Comparison of ENCODE assay signal across 8 mouse cellular contexts in the genomic region with DNA sequence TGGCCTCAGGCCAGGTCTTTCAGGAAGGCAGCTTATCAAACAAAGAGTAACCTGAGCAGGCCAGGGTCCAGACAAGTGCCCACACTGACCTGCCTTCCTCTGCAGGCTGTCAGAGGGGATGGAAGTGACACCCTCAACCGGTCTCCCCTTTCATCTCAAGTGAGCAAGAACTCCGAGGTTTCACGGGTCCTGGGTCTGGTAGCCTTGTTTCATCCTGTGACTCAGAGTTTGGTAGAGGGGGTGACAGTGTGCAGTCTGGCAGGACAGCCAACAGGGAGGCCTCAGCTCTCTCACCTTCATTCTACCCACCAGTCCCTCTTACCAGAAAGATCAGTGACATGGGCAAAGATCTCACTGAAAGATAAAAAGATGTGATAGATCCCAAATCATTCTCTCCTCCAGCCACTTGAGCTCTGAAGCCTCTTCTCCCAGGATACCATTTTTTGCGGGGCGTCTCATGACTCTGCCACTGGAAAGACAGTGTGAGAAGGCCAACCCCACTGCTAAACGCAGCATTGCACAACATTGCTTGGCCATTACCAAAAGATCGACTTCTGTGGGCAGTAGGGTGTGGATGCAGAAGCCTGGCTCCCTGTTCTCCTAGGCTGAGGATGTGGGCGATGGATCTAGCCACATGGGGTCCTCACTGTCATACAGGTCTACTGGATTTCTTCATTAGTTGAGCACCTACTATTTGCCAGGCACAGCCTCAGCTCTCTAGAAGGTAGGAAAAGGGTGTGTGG. TPM values are rescaled to one million over a fixed set of nuclear protein-coding genes. Genes with fewer than 3 reads are reported as not detected.
DNase-seq lines count a peak whose midpoint lies in the region; ATAC-seq and TF ChIP-seq lines count a peak whose summit lies in the region.

A gene (plus strand): TSS at position 571 of the 743 bp plus-strand sequence.

- H3K4me1 ChIP-seq in liver, adult 2 months (ENCODE audit: control insufficient read depth, insufficient read depth, low read length) = peaks cover 18% of the 10 kb centered on the region
- H3K4me1 ChIP-seq in embryonic facial prominence, embryonic 13.5 days = peaks cover 18% of the 10 kb centered on the region
- H3K4me1 ChIP-seq in intestine, postnatal 0 days (replicated peaks; ENCODE audit: control insufficient read depth, insufficient read depth, low read length) = peaks cover 9% of the 10 kb centered on the region
- H3K4me1 ChIP-seq in neural tube, embryonic 15.5 days = peaks cover 19% of the 10 kb centered on the region

- H3K4me2 ChIP-seq in embryonic facial prominence, embryonic 13.5 days = peak within 1 kb of the TSS; percentile 89
- peak within 1 kb of the TSS; percentile 94 for H3K4me2 ChIP-seq in intestine, postnatal 0 days (replicated peaks; ENCODE audit: low read depth)
- H3K4me2 ChIP-seq in neural tube, embryonic 15.5 days = peak within 1 kb of the TSS; percentile 97

- no peak for ATAC-seq in embryonic facial prominence, embryonic 13.5 days (ENCODE audit: insufficient number of reproducible peaks, insufficient read depth, low FRiP score, low TSS enrichment, low read depth)
- no peak for ATAC-seq in intestine, postnatal 0 days
- ATAC-seq in neural tube, embryonic 15.5 days (ENCODE audit: low FRiP score) = no peak

- H3K27me3 ChIP-seq in liver, adult 2 months (ENCODE audit: control insufficient read depth, insufficient read depth, low read length) = no peaks in the 10 kb centered on the region
- H3K27me3 ChIP-seq in embryonic facial prominence, embryonic 13.5 days = peaks cover 6% of the 10 kb centered on the region; the same call in 1 of the 2 replicates
- no peaks in the 10 kb centered on the region for H3K27me3 ChIP-seq in intestine, postnatal 0 days (replicated peaks; ENCODE audit: control insufficient read depth, insufficient read depth, low read length)
- H3K27me3 ChIP-seq in neural tube, embryonic 15.5 days (replicated peaks) = peaks cover 13% of the 10 kb centered on the region

- no peaks in the 10 kb centered on the region for H3K9me3 ChIP-seq in embryonic facial prominence, embryonic 13.5 days
- no peaks in the 10 kb centered on the region for H3K9me3 ChIP-seq in intestine, postnatal 0 days (ENCODE audit: control insufficient read depth)
- no peaks in the 10 kb centered on the region for H3K9me3 ChIP-seq in neural tube, embryonic 15.5 days (replicated peaks)

- peak within 1 kb of the TSS; percentile 88 for H3K9ac ChIP-seq in liver, adult 2 months (ENCODE audit: low read depth, low read length)
- H3K9ac ChIP-seq in embryonic facial prominence, embryonic 13.5 days = peak within 1 kb of the TSS; percentile 81
- H3K9ac ChIP-seq in intestine, postnatal 0 days (ENCODE audit: low read depth, low read length) = peak within 1 kb of the TSS; percentile 92
- H3K9ac ChIP-seq in neural tube, embryonic 15.5 days (replicated peaks) = peak within 1 kb of the TSS; percentile 75

- H3K27ac ChIP-seq in liver, adult 2 months (replicated peaks; ENCODE audit: insufficient read depth, low read depth, low read length) = peak within 1 kb of the TSS; percentile 56
- H3K27ac ChIP-seq in embryonic facial prominence, embryonic 13.5 days = peak within 1 kb of the TSS; percentile 94
- peak within 1 kb of the TSS; percentile 99 for H3K27ac ChIP-seq in intestine, postnatal 0 days (ENCODE audit: low read depth, low read length)
- H3K27ac ChIP-seq in neural tube, embryonic 15.5 days (replicated peaks) = peak within 1 kb of the TSS; percentile 85

- H3K4me3 ChIP-seq in liver, adult 2 months (ENCODE audit: insufficient read depth, low read depth, low read length) = peak within 1 kb of the TSS; percentile 68
- peak within 1 kb of the TSS; percentile 74 for H3K4me3 ChIP-seq in embryonic facial prominence, embryonic 13.5 days
- H3K4me3 ChIP-seq in intestine, postnatal 0 days (ENCODE audit: low read depth, low read length) = peak within 1 kb of the TSS; percentile 85
- peak within 1 kb of the TSS; percentile 85 for H3K4me3 ChIP-seq in neural tube, embryonic 15.5 days (replicated peaks)

- H3K36me3 ChIP-seq in liver, adult 2 months (ENCODE audit: control insufficient read depth, insufficient read depth, low read length) = no peaks in the 10 kb centered on the region
- H3K36me3 ChIP-seq in embryonic facial prominence, embryonic 13.5 days = no peaks in the 10 kb centered on the region
- H3K36me3 ChIP-seq in intestine, postnatal 0 days (ENCODE audit: control insufficient read depth, insufficient read depth) = no peaks in the 10 kb centered on the region
- no peaks in the 10 kb centered on the region for H3K36me3 ChIP-seq in neural tube, embryonic 15.5 days

- peak; percentile 65 for DNase-seq in liver, adult 2 months (ENCODE audit: extremely low read depth, low read depth, low spot score)
- DNase-seq in liver = no peak
- no peak for DNase-seq in T-cell, adult 2 months (ENCODE audit: low spot score)
- no peak for DNase-seq in c-Kit-positive CD71-positive TER-119-positive erythroid progenitor cells, embryonic 14.5 days (ENCODE audit: low spot score)
- DNase-seq in left cerebral cortex, adult 8-10 months (ENCODE audit: low spot score in 2 of 2) = no peak

- H3K79me2 ChIP-seq in liver, adult 2 months (ENCODE audit: control insufficient read depth, insufficient read depth, low read length) = peaks cover 10% of the 10 kb centered on the region

- TF ChIP-seq POLR2A in liver, adult 2 months (IDR thresholded peaks at IDR 0.05; ENCODE audit: extremely low read depth, insufficient read depth, low read length) = no peak

- no peak for TF ChIP-seq CTCF in liver, adult 2 months (IDR thresholded peaks at IDR 0.05; ENCODE audit: low read depth, low read length)
- TF ChIP-seq CTCF in intestine, postnatal 0 days (IDR thresholded peaks at IDR 0.05; ENCODE audit: low read depth) = peak; percentile 38

- 36% methylated on average over 8 of the region's 8 CpGs for WGBS in liver, adult 2 months
- WGBS in embryonic facial prominence, embryonic 13.5 days = 50% methylated on average over 8 of the region's 8 CpGs
- WGBS in intestine, postnatal 0 days = 47% methylated on average over 8 of the region's 8 CpGs
- 53% methylated on average over 8 of the region's 8 CpGs for WGBS in neural tube, embryonic 15.5 days

RNA-seq across cellular contexts. Expression of the gene that starts here (rescaled TPM):
- 8.5 and 10.8 TPM in 2 replicates for total RNA-seq in liver, adult 2 months (2014; rRNA removed)
- 0.75 and 0.89 TPM in 2 replicates for polyA plus RNA-seq in liver, adult 2 months (2012; rRNA removed)
- polyA plus RNA-seq in embryonic facial prominence, embryonic 13.5 days (2015; fragmentation: Nextera tagmentation; extraction: Ambion mirVana) = 1.8 and 2.8 TPM in 2 replicates
- 6.6 and 8.8 TPM in 2 replicates for polyA plus RNA-seq in intestine, postnatal 0 days (2015; fragmentation: Nextera tagmentation; extraction: Ambion mirVana)
- polyA plus RNA-seq in neural tube, embryonic 15.5 days (2015; fragmentation: Nextera tagmentation; extraction: Ambion mirVana) = 0.81 and 1.7 TPM in 2 replicates
- total RNA-seq in left cerebral cortex, adult 8-10 months (2022) = 1 to 10 TPM; 1.2 to 3.8 (median 1.5) TPM
